Mouse (Mus musculus) retina, postnatal 7 days (tissue): ENCODE measurements around the gene Srd5a2.

ENCODE experiments used
- DNase-seq: peaks from one replicate; pipeline ENCODE4 v3.0.0-alpha.2; 2012; ENCODE audit warnings: low read depth, low spot score

Gene Srd5a2

GRCm38 (mm10) chr17:73985936-73986335 lies 61.8 kb downstream of the Srd5a2 start:
- DNase-seq, result no peak

- no peak for DNase-seq
Measured at GRCm38 (mm10) chr17:73984508-73984907, 63.2 kb downstream of the Srd5a2 start.

GRCm38 (mm10) chr17:73982871-73983270 lies 64.8 kb downstream of the Srd5a2 start:
- DNase-seq, result no peak

- DNase-seq, result no peak
Measured at GRCm38 (mm10) chr17:73976066-73976465, 71.7 kb downstream of the Srd5a2 start.

GRCm38 (mm10) chr17:73972648-73973047 lies 75.1 kb downstream of the Srd5a2 start:
- DNase-seq, result no peak

- no peak for DNase-seq
Measured at GRCm38 (mm10) chr17:73971291-73971690, 76.4 kb downstream of the Srd5a2 start.

- DNase-seq, result no peak
Measured at GRCm38 (mm10) chr17:73970361-73971027, 77.2 kb downstream of the Srd5a2 start.
